Mouse (Mus musculus): Measurements from ENCODE around the gene Slfn9.

- no peak for TF ChIP-seq CTCF (IDR thresholded peaks at IDR 0.05; ENCODE audit: low read depth)
- no peak for TF ChIP-seq EP300 (optimal IDR thresholded peaks at IDR 0.05)
Observed at GRCm38 (mm10) chr11:82989357-82989756, 2.3 kb downstream of the Slfn9 start.
